Mouse (Mus musculus): ENCODE results near the gene Stk24. TPM values are rescaled to one million over a fixed set of nuclear protein-coding genes. Genes with fewer than 3 reads are reported as not detected.

Gene Stk24
- polyA plus RNA-seq, 1 experiment from 2014 or later: 45.3 TPM

DNA sequence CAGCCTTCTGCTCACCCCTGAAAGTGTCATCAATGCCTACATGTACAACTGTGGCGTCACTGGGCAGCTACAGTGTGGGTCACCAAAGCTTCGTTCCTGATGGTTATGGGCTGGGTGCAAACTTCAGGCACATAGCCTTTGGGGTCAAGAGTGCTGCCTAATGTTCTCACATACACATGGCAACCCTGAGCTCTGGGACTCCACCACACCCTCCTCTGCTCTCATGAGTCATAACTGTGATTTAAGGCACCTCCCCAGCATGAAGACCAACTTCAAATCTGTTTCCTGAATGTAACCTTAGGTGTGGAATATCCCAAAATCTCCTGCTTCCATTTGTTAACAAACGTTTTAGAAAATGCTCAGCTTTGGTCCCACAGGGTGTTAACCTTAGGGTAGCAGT is 87.4 kb downstream of the Stk24 start:
- no peak overlapping the region for H3K9ac ChIP-seq (ENCODE audit: low read length)
- H3K27me3 ChIP-seq (ENCODE audit: control insufficient read depth, insufficient read depth, low read length): no peaks in the 10 kb centered on the region
- no peaks in the 10 kb centered on the region for H3K4me1 ChIP-seq (ENCODE audit: control insufficient read depth, insufficient read depth, low read length)
- H3K4me2 ChIP-seq (ENCODE audit: low read depth, severe bottlenecking): no peak overlapping the region
- H3K36me3 ChIP-seq (ENCODE audit: control insufficient read depth, insufficient read depth, low read length): peaks cover 14% of the 10 kb centered on the region; the same call in 1 of the 2 replicates
- ATAC-seq (ENCODE audit: insufficient number of reproducible peaks, low FRiP score, low TSS enrichment, low read depth): no peak
- H3K9me3 ChIP-seq (ENCODE audit: control insufficient read depth, low read length): no peaks in the 10 kb centered on the region
- no peak overlapping the region for H3K4me3 ChIP-seq (ENCODE audit: low read depth, low read length)
- no peak for DNase-seq (ENCODE audit: low spot score)
- 92% methylated on average over 3 of the region's 3 CpGs for WGBS
- no peak overlapping the region for H3K27ac ChIP-seq (replicated peaks; ENCODE audit: low read depth, low read length)

DNA sequence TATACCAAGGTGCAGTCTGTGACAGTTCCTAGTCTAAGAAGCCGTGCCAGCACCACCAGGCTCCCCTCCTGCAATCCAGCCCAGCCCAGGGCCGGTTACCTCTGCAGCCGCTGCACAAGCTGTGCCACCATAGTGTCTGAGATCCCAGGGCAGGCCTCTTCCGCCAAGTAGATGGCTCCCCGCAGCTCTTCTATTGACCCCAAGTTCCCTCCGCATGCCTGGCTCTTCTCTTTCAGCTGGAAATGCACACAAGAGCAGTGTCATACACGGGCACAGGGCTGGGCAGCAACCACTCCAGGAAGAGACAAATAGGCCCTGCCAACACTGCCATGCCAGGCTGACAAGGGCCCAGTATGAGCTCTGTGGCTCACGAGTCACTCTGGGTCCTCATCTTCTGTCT is 87.9 kb downstream of the Stk24 start:
- WGBS: 97% methylated on average over 8 of the region's 8 CpGs
- Histone ChIP-seq H3K9me3 (ENCODE audit: control insufficient read depth, low read length) (no peaks in the 10 kb centered on the region), H3K27me3 (ENCODE audit: control insufficient read depth, insufficient read depth, low read length) (no peaks in the 10 kb centered on the region), H3K9ac (ENCODE audit: low read length) (no peak overlapping the region), H3K36me3 (ENCODE audit: control insufficient read depth, insufficient read depth, low read length) (peaks cover 12% of the 10 kb centered on the region; the same call in 1 of the 2 replicates), H3K4me1 (ENCODE audit: control insufficient read depth, insufficient read depth, low read length) (no peaks in the 10 kb centered on the region), H3K27ac (replicated peaks; ENCODE audit: low read depth, low read length) (no peak overlapping the region), H3K4me3 (ENCODE audit: low read depth, low read length) (no peak overlapping the region), H3K4me2 (ENCODE audit: low read depth, severe bottlenecking) (no peak overlapping the region)
- ATAC-seq (ENCODE audit: insufficient number of reproducible peaks, low FRiP score, low TSS enrichment, low read depth): no peak
- DNase-seq (ENCODE audit: low spot score): no peak

DNA sequence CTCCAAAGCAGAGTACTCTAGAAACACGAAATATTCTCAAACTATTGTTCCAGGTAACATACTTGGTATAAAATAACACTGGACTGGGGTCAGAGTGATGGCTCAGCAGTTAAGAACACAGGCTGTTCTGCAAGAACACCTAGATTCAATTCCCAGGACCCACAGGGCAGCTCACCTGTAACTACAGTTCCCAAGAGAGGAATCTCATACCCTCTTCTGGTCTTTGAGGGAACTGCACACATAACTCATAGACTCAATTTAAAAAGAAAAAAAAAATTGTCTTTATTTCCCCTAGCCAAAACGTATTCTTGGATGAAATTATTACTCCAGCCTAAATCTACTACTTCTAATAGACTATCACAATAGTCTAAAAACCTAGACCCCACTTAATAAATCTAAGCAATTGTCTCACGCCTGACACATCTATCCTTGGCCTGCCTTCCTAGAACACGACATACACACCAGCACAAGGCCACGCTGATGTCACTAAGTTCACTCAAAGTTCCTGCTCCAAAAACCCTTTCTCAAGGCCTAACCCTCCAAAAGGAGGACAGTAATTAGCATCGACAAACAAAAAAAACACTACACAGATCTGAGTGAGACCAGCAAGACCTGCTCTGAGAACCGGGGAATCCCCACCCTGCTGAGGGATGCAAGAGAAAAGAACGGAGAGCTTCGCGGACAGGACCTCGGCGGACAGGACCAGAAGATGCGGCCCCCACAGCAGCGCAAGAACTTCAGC is 94.3 kb downstream of the Stk24 start:
- WGBS: 95% methylated on average over 14 of the region's 14 CpGs
- H3K4me3 ChIP-seq (ENCODE audit: low read depth, low read length): no peak overlapping the region
- H3K9ac ChIP-seq (ENCODE audit: low read length): no peak overlapping the region
- peaks cover 32% of the 10 kb centered on the region for H3K36me3 ChIP-seq (ENCODE audit: control insufficient read depth, insufficient read depth, low read length)
- ATAC-seq (ENCODE audit: insufficient number of reproducible peaks, low FRiP score, low TSS enrichment, low read depth) (no peak), DNase-seq (ENCODE audit: low spot score) (no peak)
- H3K4me1 ChIP-seq (ENCODE audit: control insufficient read depth, insufficient read depth, low read length): no peaks in the 10 kb centered on the region
- no peak overlapping the region for H3K4me2 ChIP-seq (ENCODE audit: low read depth, severe bottlenecking)
- no peaks in the 10 kb centered on the region for H3K9me3 ChIP-seq (ENCODE audit: control insufficient read depth, low read length)
- H3K27ac ChIP-seq (replicated peaks; ENCODE audit: low read depth, low read length): no peak overlapping the region
- H3K27me3 ChIP-seq (ENCODE audit: control insufficient read depth, insufficient read depth, low read length): no peaks in the 10 kb centered on the region

DNA sequence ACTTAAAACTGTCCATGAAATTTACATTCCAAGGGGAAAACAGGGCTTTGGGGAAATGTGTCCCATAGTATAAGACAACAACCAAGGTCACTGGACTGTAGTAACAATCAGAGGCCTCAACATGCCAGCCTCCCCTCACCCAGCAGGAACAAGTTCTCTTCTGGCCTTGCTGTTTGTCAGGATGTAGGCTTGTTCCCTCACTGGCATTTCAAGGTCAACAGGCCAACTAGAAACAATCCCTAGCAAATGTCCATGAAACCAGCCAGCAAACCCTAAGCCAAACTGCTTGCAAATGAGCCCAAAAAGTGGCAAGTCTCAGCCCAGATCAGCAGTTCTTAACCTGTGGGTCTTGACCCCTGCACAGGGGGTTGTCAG is 98.5 kb downstream of the Stk24 start:
- ATAC-seq (ENCODE audit: insufficient number of reproducible peaks, low FRiP score, low TSS enrichment, low read depth) (no peak), DNase-seq (ENCODE audit: low spot score) (no peak)
- no peaks in the 10 kb centered on the region for H3K9me3 ChIP-seq (ENCODE audit: control insufficient read depth, low read length)
- no peaks in the 10 kb centered on the region for H3K27me3 ChIP-seq (ENCODE audit: control insufficient read depth, insufficient read depth, low read length)
- no peak overlapping the region for H3K4me2 ChIP-seq (ENCODE audit: low read depth, severe bottlenecking)
- H3K4me3 ChIP-seq (ENCODE audit: low read depth, low read length): no peak overlapping the region
- no peak overlapping the region for H3K27ac ChIP-seq (replicated peaks; ENCODE audit: low read depth, low read length)
- peaks cover 34% of the 10 kb centered on the region for H3K36me3 ChIP-seq (ENCODE audit: control insufficient read depth, insufficient read depth, low read length)
- H3K9ac ChIP-seq (ENCODE audit: low read length): no peak overlapping the region
- no peaks in the 10 kb centered on the region for H3K4me1 ChIP-seq (ENCODE audit: control insufficient read depth, insufficient read depth, low read length)

DNA sequence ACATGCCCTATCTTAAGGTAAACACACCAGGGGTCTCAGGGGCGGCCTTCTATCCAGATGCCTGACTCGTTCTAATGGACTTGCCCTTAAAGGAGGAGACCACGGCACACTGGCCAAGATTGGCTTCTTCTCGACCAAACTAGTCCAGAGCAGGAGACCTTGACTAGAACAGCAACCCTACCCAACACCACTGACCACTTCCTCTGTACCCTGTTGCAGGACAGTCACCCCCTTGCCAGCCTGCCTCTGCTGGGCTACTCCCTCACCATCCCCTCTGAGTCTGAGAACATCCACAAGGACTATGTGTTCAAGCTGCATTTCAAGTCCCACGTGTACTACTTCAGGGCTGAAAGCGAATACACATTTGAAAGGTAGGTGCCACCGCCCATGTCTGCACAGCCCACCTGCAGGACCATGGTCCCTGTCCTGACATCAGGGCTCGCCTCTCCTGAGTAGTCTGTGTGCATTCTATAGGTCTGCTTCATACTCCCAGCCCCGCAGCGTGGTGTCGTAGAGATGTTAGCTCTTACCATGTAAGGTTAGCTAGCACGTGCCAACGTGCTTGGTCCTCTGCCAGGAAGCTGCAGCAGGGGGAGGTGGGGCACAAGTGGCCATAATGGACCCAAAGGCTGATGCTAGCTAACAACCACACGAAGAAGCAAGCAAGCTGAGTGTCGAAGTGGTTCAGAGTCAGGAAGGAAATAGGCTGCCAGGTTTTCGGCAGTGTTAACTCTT is 99.0 kb downstream of the Stk24 start:
- Histone ChIP-seq H3K4me1 (ENCODE audit: control insufficient read depth, insufficient read depth, low read length) (no peaks in the 10 kb centered on the region), H3K9me3 (ENCODE audit: control insufficient read depth, low read length) (no peaks in the 10 kb centered on the region), H3K9ac (ENCODE audit: low read length) (no peak overlapping the region), H3K27ac (replicated peaks; ENCODE audit: low read depth, low read length) (no peak overlapping the region), H3K4me3 (ENCODE audit: low read depth, low read length) (no peak overlapping the region), H3K27me3 (ENCODE audit: control insufficient read depth, insufficient read depth, low read length) (no peaks in the 10 kb centered on the region), H3K36me3 (ENCODE audit: control insufficient read depth, insufficient read depth, low read length) (peaks cover 36% of the 10 kb centered on the region), H3K4me2 (ENCODE audit: low read depth, severe bottlenecking) (no peak overlapping the region)
- WGBS: 85% methylated on average over 16 of the region's 16 CpGs
- ATAC-seq (ENCODE audit: insufficient number of reproducible peaks, low FRiP score, low TSS enrichment, low read depth): no peak
- no peak for DNase-seq (ENCODE audit: low spot score)

DNA sequence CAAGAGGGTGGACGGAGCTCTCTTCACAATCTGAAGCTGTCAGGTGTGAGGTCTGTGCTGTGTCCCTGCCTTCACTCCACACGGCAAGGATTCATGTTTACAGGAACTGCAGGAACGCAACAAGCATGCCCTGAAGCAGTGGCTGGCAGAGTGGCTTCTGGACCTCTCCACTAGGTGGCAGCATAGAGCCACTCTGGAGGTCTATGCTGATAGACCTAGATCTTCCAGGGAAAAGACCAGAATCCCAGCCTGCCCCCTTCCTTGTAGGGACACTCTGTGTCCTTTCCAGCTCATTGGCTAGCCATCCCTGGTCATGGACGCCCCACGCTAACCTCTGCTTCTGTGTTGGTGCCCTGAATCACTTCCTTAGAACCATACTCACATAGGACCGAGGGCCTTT is 100.7 kb downstream of the Stk24 start:
- no peak overlapping the region for H3K27ac ChIP-seq (replicated peaks; ENCODE audit: low read depth, low read length)
- ATAC-seq (ENCODE audit: insufficient number of reproducible peaks, low FRiP score, low TSS enrichment, low read depth): 0 out of 2 replicates have a peak, but pooled peaks have one; percentile 48
- H3K36me3 ChIP-seq (ENCODE audit: control insufficient read depth, insufficient read depth, low read length): peaks cover 36% of the 10 kb centered on the region

DNA sequence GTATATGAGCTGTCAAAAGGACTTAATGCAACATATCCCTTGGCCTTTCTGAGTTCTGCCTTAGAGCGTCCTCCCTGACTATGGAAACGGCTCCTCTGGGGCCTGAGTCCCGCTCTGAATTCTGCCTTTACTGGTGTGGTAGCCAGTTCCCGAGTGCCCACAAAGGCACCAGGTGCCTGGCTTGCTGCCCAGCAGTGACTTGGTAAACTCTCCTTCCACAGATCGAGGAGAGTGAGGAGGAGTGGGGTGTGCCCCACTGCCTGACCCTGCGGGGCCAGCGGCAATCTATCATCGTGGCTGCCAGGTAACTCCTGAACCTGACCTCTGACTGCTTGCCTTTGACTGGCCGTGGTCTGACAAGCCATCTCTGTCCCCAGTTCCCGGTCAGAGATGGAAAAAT is 103.8 kb downstream of the Stk24 start:
- WGBS: 87% methylated on average over 10 of the region's 10 CpGs
- no peaks in the 10 kb centered on the region for H3K9me3 ChIP-seq (ENCODE audit: control insufficient read depth, low read length)

More for the DNA sequence above, 100.7 kb downstream of the Stk24 start:
- no peak overlapping the region for H3K4me2 ChIP-seq (ENCODE audit: low read depth, severe bottlenecking)
- H3K4me3 ChIP-seq (ENCODE audit: low read depth, low read length): no peak overlapping the region
- H3K9ac ChIP-seq (ENCODE audit: low read length): no peak overlapping the region
- no peaks in the 10 kb centered on the region for H3K9me3 ChIP-seq (ENCODE audit: control insufficient read depth, low read length)
- H3K27me3 ChIP-seq (ENCODE audit: control insufficient read depth, insufficient read depth, low read length): no peaks in the 10 kb centered on the region
- WGBS: 27% methylated on average over 6 of the region's 6 CpGs
- DNase-seq (ENCODE audit: low spot score): peak; percentile 92
- H3K4me1 ChIP-seq (ENCODE audit: control insufficient read depth, insufficient read depth, low read length): no peaks in the 10 kb centered on the region

DNA sequence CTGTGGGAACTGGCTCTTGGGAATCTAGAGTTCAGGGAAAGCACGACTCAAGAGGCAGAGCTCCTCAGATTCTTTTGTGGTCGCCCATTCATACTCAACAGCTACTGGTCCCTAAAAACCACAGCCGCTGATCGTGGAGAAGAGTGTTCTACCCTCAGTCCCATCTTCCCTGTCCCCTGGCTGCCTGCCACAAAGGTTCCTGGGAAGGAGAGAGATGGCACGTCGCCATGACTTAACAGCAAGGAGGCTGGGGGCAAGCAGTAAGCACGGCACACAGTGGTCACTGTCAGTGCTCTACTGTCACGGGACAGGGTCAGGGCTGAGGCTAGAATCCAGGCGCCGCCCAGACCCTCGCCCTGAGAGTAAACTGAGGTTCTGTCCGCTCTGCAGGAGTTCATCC is 104.8 kb downstream of the Stk24 start:
- peaks cover 24% of the 10 kb centered on the region for H3K36me3 ChIP-seq (ENCODE audit: control insufficient read depth, insufficient read depth, low read length)
- H3K4me1 ChIP-seq (ENCODE audit: control insufficient read depth, insufficient read depth, low read length): no peaks in the 10 kb centered on the region
- H3K27ac ChIP-seq (replicated peaks; ENCODE audit: low read depth, low read length): no peak overlapping the region
- H3K9ac ChIP-seq (ENCODE audit: low read length): no peak overlapping the region
- ATAC-seq (ENCODE audit: insufficient number of reproducible peaks, low FRiP score, low TSS enrichment, low read depth): no peak
- no peaks in the 10 kb centered on the region for H3K9me3 ChIP-seq (ENCODE audit: control insufficient read depth, low read length)
- DNase-seq (ENCODE audit: low spot score): no peak
- WGBS: 88% methylated on average over 12 of the region's 12 CpGs
- no peak overlapping the region for H3K4me3 ChIP-seq (ENCODE audit: low read depth, low read length)
- H3K27me3 ChIP-seq (ENCODE audit: control insufficient read depth, insufficient read depth, low read length): no peaks in the 10 kb centered on the region
- H3K4me2 ChIP-seq (ENCODE audit: low read depth, severe bottlenecking): no peak overlapping the region

More for the DNA sequence above, 103.8 kb downstream of the Stk24 start:
- no peak for DNase-seq (ENCODE audit: low spot score)
- no peaks in the 10 kb centered on the region for H3K27me3 ChIP-seq (ENCODE audit: control insufficient read depth, insufficient read depth, low read length)
- peaks cover 32% of the 10 kb centered on the region for H3K36me3 ChIP-seq (ENCODE audit: control insufficient read depth, insufficient read depth, low read length)
- no peaks in the 10 kb centered on the region for H3K4me1 ChIP-seq (ENCODE audit: control insufficient read depth, insufficient read depth, low read length)
- H3K9ac ChIP-seq (ENCODE audit: low read length): no peak overlapping the region
- ATAC-seq (ENCODE audit: insufficient number of reproducible peaks, low FRiP score, low TSS enrichment, low read depth): no peak
- no peak overlapping the region for H3K4me3 ChIP-seq (ENCODE audit: low read depth, low read length)
- H3K4me2 ChIP-seq (ENCODE audit: low read depth, severe bottlenecking): no peak overlapping the region
- no peak overlapping the region for H3K27ac ChIP-seq (replicated peaks; ENCODE audit: low read depth, low read length)
